Mouse (Mus musculus): ENCODE results near the gene Gm17019. TPM values are rescaled to one million over a fixed set of nuclear protein-coding genes. Genes with fewer than 3 reads are reported as not detected.
"Not testable (repeated sequence)": the region's sequence is repeated elsewhere in the genome, so short reads cannot be mapped to it uniquely, and the experiment has no call there.

Gm17019 gene
- total RNA-seq (2014; fragmentation: Nextera tagmentation) (not detected in 2 replicates), total RNA-seq (2017) (not detected in 2 replicates)

GRCm38 (mm10) chr5:15032898-15033297 is at the start of gene Gm17019:
Gm17019 (minus strand) TSS chr5:15032998.
- not testable (repeated sequence) for ATAC-seq (replicated peaks; ENCODE audit: low FRiP score, low TSS enrichment, poor library complexity, severe bottlenecking)

GRCm38 (mm10) chr5:15062385-15062715 is 29.6 kb upstream of the Gm17019 start:
- not testable (repeated sequence) for ATAC-seq (replicated peaks; ENCODE audit: low FRiP score, low TSS enrichment, poor library complexity, severe bottlenecking)

DNA sequence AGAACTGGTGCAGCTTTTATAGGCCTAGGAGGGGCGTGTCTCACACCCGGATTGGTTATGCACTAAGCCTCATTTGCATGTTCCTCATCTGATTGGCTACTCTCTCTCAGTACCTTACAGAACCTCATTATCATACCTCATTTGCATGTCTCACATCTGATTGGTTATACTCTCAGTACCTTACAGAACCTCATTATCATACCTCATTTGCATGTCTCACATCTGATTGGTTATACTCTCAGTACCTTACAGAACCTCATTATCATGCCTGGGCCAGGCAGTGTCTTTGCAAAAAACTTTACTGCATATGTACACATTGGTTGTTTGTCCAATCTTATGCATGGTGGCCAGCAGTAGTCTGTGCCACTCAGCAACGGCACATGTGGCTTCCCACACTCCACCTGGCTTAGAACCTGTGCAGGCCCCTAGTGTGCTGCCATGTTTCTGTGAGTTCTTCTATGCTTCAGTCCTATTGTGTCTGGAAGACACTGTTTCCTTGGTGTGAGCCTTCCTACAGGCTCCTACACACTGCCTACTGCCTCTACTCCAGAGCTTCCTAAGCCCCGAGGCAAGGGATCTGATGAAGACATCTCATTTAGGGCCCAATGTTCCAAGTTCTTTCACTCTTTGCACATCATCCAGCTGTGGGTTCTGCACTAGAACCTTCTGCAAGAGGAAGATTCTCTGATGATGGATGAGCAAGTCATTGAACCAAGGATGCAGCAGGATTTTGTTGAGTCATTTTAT is 29.0 kb upstream of the Gm17019 start:
- not testable (repeated sequence) for ATAC-seq (replicated peaks; ENCODE audit: low FRiP score, low TSS enrichment, poor library complexity, severe bottlenecking)

DNA sequence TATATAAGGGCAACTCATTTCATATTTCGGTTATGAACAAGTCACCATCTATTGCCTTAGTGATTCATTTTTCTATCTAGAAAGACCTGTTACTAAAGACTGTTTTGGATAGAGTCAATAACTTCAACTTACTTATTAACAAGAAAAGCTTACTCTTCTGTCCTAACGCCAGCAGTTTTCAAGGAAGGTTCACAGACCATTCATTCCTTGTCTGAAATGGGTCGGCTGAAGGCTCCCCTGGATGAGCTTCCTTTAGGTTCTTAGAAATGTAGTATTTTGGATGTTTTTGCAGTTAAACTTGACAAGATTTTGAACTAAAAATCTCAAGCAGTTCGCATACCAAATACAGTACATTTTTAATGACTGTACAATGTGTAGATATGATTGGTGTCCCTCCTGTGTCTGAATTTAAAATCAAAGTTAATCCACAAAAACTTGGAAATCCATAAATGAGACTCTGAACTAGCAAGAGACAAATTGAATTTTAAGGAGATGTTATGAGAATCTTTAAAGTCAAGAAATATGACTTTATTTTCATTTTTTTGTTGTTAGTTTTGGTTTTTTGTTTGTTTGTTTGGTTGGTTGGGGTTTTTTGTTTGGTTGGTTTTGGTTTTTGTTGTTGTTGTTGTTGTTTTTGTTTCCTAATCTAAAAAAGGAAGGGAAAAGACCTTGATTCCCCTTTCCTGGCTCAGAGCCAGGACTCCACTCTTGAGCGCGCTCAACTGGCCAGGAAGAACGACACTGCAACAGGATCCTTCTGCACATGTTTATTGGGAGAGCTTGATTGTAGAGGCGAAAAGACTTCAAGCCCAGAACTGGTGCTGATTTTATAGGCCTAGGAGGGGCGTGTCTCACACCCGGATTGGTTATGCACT is 21.6 kb upstream of the Gm17019 start:
- ATAC-seq (replicated peaks; ENCODE audit: low FRiP score, low TSS enrichment, poor library complexity, severe bottlenecking), result not testable (repeated sequence)

GRCm38 (mm10) chr5:15053606-15053962 is 20.8 kb upstream of the Gm17019 start:
- ATAC-seq (replicated peaks; ENCODE audit: low FRiP score, low TSS enrichment, poor library complexity, severe bottlenecking), result not testable (repeated sequence)

GRCm38 (mm10) chr5:15052945-15053605 is 20.3 kb upstream of the Gm17019 start:
- ATAC-seq (replicated peaks; ENCODE audit: low FRiP score, low TSS enrichment, poor library complexity, severe bottlenecking), result not testable (repeated sequence)

DNA sequence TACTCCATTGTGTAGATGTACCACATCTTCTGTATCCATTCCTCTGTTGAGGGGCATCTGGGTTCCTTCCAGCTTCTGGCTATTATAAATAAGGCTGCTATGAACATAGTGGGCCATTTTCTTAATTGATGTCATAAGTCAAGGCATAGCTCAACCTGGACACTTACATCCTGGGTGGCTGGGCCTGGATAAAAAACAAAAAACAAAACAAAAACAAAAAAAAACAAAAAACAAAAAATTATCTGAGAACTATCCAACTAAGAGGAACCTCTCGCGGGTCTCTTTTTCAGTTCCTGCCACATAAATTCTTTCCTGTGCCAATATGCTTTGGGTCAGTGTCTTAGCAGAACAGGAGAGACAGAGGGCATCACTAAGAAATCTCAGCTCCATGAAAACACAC is 18.0 kb upstream of the Gm17019 start:
- ATAC-seq (replicated peaks; ENCODE audit: low FRiP score, low TSS enrichment, poor library complexity, severe bottlenecking), result not testable (repeated sequence)

DNA sequence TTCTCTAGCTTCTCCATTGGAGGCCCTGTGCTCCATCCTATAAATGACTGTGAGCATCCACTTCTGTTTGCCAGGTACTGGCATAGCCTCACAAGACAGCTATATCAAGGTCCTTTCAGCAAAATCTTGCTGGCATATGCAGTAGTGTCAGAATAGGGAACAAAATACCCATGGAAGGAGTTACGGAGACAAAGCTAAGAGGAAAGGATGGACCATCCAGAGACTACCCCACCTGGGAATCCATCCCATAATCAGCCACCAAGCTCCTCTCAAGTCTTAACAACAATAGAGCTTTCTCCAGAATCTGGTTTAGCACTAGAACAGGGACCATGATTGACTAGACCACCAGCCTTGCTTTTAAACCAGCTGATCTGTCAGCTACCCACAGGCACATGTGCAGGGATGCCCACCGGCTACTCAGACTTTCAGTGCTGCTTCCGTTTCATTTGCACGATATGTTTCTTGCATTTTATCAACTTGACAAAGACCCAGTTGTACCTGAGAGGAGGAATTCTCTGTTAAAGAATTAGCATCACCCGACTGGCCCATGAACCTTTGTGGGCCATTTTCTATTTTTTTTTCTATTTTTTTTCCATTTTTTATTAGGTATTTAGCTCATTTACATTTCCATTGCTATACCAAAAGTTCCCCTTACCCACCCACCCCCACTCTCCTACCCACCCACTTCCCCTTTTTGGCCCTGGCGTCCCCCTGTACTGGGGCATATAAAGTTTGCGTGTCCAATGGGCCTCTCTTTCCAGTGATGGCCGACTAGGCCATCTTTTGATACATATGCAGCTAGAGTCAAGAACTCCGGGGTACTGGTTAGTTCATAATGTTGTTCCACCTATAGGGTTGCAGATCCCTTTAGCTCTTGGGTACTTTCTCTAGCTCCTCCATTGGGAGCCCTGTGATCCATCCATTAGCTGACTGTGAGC is 12.3 kb upstream of the Gm17019 start:
- not testable (repeated sequence) for ATAC-seq (replicated peaks; ENCODE audit: low FRiP score, low TSS enrichment, poor library complexity, severe bottlenecking)

DNA sequence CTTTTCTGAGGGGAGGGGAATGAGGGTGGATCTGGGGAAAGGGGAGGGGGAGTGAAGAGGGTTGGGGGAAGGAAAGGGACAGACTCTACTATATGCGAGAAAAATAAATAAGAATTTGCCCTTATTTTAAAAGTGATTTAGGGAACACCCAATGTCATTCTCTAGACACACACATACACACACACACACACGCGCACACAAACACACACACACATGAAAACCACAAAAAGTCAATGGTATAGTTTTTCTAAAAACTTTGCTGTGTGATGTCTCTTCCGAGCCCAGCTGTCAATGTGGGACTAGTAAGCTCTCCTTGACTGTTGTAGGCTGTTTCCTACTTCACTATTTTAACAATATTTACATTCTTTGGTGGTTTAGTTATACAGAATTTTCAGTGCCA is 8.0 kb upstream of the Gm17019 start:
- ATAC-seq (replicated peaks; ENCODE audit: low FRiP score, low TSS enrichment, poor library complexity, severe bottlenecking), result not testable (repeated sequence)

GRCm38 (mm10) chr5:15039984-15040383 is 7.2 kb upstream of the Gm17019 start:
- ATAC-seq (replicated peaks; ENCODE audit: low FRiP score, low TSS enrichment, poor library complexity, severe bottlenecking), result not testable (repeated sequence)

- not testable (repeated sequence) for ATAC-seq (replicated peaks; ENCODE audit: low FRiP score, low TSS enrichment, poor library complexity, severe bottlenecking)
Measured at GRCm38 (mm10) chr5:15024316-15024715, 8.5 kb downstream of the Gm17019 start.

DNA sequence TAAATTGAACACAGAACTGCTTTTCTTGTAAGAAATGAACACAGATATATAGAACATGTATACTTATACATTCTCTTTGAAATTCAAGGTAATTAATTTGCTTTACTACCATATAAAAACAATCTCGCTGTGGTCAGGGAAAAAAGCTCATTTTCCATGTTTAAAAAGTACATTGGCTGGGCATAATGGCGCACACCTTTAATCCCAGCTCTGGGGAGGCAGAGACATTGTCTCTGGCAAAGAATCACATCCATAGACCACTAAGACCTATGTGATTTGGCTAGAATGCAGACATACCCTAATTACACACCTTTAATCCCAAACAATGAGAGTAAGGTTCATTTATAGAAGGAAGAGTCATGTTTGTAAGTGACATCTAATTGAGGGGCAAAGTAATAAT is 12.7 kb downstream of the Gm17019 start:
- not testable (repeated sequence) for ATAC-seq (replicated peaks; ENCODE audit: low FRiP score, low TSS enrichment, poor library complexity, severe bottlenecking)

DNA sequence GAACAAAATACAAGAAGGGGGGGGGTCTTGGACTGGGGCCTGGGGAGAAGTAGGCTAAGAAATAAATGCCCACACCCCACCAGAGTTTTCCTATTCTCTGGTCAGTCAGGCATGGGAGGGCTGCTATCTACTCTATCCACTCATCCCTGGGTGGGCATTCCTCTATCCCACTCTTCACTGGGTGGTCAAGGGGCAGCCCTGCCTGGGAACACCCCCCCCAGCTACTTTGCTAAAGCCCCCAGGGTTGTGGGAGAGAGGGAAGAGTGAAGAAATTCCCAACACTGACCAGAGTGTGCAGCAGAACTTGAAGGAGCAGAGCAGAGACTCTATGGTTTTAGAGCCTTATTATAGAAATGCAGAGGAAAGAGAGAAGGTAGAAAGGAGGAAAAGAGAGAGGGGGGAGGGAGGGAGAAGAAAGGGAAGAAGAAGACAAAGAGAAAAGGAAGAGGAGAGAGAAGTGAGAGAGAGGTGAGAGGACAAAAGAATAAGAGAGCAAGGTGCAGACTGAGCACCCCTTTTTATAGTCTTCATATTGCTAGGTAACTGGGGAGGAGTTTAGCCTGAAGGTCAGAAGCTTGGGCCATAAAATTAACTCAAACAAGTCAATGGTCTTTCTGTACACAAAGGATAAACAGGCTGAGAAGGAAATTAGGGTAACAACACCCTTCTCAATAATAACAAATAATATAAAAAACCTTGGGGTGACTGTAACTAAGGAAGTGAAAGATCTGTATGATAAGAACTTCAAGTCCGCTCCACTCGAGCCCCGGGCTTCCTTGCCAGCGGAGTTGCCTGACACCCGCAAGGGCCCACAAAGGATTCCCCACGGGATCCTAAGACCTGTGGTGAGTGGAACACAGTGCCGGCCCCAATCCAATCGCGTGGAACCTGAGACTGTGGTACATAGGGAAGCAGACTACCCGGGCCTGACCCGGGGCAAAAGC is 21.9 kb downstream of the Gm17019 start:
- ATAC-seq (replicated peaks; ENCODE audit: low FRiP score, low TSS enrichment, poor library complexity, severe bottlenecking), result not testable (repeated sequence)

GRCm38 (mm10) chr5:15006907-15007306 is 25.9 kb downstream of the Gm17019 start:
- ATAC-seq (replicated peaks; ENCODE audit: low FRiP score, low TSS enrichment, poor library complexity, severe bottlenecking), result not testable (repeated sequence)

GRCm38 (mm10) chr5:15006288-15006687 is 26.5 kb downstream of the Gm17019 start:
- not testable (repeated sequence) for ATAC-seq (replicated peaks; ENCODE audit: low FRiP score, low TSS enrichment, poor library complexity, severe bottlenecking)

DNA sequence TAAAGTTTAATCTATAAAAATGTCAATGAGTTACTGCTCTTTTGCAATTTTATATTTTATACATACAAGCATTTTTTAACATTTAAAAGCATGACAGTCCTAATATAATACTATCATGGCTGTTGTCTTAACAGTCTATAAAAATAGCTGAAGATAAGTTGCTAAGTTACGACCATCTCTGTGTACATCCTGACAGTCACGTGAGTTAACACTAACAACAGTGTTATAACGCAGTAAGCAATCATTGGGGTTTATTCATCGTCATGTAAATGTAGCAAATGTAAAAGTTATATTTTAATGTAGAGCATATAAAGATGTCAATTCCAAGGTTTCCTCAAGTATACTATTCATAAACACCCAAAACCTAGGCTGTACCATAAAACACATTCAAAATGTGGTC is 27.2 kb downstream of the Gm17019 start:
- ATAC-seq (replicated peaks; ENCODE audit: low FRiP score, low TSS enrichment, poor library complexity, severe bottlenecking), result not testable (repeated sequence)

GRCm38 (mm10) chr5:15004569-15005562 is 27.9 kb downstream of the Gm17019 start:
- ATAC-seq (replicated peaks; ENCODE audit: low FRiP score, low TSS enrichment, poor library complexity, severe bottlenecking), result not testable (repeated sequence)
